Mouse (Mus musculus) layer of hippocampus, adult 11-12 months (tissue): Measurements from ENCODE around the gene Olfr670.
"Not testable (repeated sequence)": the region's sequence is repeated elsewhere in the genome, so short reads cannot be mapped to it uniquely, and the experiment has no call there.

ENCODE experiments used
- DNase-seq: peaks from one replicate; pipeline ENCODE4 v3.0.0; 2022; ENCODE audit warnings: low spot score

The Olfr670 gene

DNA sequence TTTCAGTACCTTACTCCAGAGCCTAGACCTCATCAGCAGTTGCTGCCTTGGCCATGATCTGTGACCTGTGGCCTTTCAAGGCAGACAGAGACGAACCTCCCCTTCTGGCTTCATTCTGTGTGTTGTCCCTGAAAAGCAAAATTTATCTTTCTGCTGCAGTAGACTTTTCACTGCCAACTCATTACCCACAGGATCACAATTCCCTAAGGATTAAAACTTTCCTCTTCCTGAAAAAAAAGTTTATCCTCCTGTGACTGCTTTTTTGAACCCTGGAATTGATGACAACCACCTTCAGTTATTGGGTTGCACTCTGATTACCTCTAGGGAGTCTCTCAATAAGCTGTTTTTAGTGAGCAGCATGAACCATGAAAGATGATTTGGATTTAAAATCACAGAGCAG is at the start of gene Olfr670:
TSS of gene Olfr670 (minus strand) at position 101 of the 400 bp plus-strand sequence.
- no peak for DNase-seq

DNA sequence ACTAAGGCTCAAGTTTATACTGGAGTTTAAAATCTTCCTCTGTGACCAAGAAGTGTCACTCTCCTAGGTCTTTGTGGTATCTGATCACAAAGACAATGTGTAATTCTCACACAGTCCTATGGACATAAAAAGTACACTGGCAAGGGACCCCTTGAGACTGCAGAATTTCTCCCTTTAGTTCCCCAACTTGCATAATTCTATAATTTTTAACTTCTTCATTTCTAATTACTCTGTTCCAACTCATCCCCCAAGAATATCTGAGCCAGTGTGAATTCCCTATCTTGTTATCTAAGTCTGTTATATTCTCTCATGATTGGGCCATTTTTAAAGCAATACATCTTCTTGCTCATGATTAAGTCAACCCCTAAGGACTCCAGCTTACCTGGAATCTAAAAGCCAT is 39.5 kb upstream of the Olfr670 start, which contains the start of gene Olfr672:
TSS of gene Olfr672 (minus strand) at position 101 of the 400 bp plus-strand sequence.
- no peak for DNase-seq

DNA sequence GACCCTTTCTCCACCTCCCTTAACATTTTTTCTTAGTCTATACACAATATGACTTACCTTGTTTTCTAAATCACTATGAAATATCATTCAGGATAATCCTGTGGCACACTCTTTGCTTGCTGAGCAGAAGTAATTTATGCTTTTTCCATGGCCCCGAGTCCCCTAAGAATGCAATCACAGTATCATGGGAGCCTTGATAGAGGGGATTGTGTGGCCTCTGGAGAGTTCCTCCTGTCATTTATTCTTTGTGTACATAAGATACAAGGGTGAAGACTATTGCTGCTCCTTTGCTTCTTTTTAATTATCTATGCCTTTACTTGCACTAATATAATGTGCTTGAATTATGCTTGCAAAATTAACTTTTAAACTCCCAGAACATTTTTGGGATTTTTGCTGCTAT is 16.6 kb upstream of the Olfr670 start, which contains the start of gene Olfr671:
TSS of gene Olfr671 (minus strand) at position 101 of the 400 bp plus-strand sequence.
- DNase-seq: no peak

DNA sequence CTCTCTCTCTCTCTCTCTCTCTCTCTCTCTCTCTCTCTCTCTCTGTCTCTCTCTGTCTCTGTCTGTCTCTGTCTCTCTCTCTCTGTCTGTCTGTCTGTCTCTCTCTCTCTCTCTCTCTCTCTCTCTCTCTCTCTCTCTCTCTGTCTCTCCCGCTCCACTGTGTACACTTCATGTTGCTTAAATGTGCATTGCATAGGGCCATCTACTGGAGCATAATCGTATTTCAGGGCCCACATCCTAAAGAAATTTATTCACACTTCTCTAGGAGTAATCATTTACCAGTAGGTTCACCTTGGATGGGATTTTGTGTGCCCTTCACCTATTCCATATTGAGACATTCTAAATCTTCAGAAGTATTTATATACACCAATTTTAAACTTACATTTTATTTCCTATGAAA is 10.1 kb upstream of the Olfr670 start:
- not testable (repeated sequence) for DNase-seq

DNA sequence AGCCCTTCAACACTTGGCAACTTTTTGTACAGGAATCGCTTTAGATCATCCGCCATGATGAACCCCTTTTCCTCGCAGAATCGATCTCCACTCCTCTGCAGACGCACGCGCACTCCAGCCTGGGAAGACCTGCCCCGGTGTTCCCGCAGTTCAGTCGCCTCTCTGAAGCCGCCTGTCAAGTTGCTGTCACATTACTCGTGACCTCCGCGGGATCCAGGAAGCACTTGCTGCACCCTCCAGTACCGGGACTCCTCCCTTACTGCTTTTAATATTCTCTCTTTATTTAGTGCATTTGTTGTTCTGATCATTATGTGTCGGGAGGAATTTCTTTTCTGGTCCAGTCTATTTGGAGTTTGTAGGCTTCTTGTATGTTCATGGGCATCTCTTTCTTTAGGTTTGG is 12.2 kb downstream of the Olfr670 start:
- not testable (repeated sequence) for DNase-seq

DNA sequence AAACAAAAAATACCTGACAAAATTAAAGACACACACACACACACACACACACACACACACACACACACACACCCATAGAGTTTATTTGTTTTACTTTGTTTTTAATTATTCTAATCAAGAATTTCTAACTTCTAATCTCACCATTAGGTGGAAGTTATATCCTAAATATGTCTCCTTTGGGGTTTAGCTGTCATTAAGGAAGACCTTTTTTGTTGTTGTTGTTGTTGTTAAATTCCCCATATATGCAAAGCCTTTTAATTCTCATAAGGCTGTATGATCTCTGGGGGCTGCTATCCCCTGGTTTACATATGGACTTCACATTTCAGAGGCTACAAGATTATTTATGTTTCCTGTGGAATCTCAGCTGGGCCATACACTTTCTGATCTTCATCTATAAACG is 28.5 kb downstream of the Olfr670 start, which contains the start of gene Olfr669:
TSS of gene Olfr669 (plus strand) at position 301 of the 400 bp plus-strand sequence.
- no peak for DNase-seq

DNA sequence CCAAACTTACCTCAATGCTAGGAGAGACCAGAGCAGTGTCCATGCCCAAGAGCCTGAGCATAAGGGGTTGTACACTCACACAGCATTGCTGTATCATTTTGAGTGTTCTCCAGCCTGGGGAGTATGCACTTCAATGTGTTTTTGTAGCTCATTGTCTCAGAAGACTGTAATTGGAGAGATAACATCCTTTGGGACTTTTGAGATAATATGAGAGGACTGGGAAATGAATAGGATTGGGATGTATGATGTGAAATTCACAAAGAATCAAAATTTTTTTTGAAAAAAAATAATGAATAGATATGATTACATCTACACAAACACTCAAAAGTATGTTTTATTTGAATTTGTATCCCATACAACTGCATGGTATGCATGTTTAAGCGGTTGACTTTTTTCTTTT is 34.5 kb downstream of the Olfr670 start, which contains the start of gene Olfr668:
TSS of gene Olfr668 (minus strand) at position 101 of the 400 bp plus-strand sequence.
- DNase-seq: no peak

DNA sequence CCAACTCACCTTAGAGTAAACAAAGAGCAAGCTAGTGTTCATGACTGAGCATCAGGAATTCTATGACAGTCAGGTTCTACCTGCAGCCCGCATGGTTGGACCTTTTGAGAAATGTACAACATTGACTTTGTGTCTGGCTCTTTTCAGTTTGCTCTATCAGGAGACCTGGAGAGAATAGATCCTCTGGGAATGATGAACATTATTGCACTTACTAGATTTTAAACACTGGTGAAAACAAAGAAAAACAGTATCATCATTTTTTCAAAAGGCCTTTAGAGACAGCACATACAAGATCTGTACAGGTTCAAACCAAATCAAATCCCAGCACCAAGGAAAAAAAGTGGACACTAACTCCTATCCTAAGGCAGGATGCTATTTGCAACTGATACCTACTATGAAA is 41.0 kb downstream of the Olfr670 start, which contains the start of gene Olfr667:
TSS of gene Olfr667 (minus strand) at position 101 of the 400 bp plus-strand sequence.
- DNase-seq: no peak
